Mouse (Mus musculus): ENCODE measurements around the gene Plcl1. TPM values are rescaled to one million over a fixed set of nuclear protein-coding genes. Genes with fewer than 3 reads are reported as not detected.

Gene Plcl1
- polyA plus RNA-seq, 1 experiment from 2014 or later: 4.9 TPM

Other genes with a start within 250 kb of the Plcl1 start
- gene Rftn2, start 179.1 kb upstream of the Plcl1 start, polyA plus RNA-seq (2016; fragmentation: Nextera tagmentation; extraction: Ambion mirVana): 11.7 and 12.5 TPM in 2 replicates
- gene Mars2, start 168.7 kb upstream of the Plcl1 start, polyA plus RNA-seq (2016; fragmentation: Nextera tagmentation; extraction: Ambion mirVana): 3.1 and 3.3 TPM in 2 replicates
- 0.36 and 0.61 TPM in 2 replicates for gene Boll, start 42.5 kb upstream of the Plcl1 start, polyA plus RNA-seq (2016; fragmentation: Nextera tagmentation; extraction: Ambion mirVana)